Mouse (Mus musculus): ENCODE measurements around the gene Slc4a3.

Slc4a3 gene

DNA sequence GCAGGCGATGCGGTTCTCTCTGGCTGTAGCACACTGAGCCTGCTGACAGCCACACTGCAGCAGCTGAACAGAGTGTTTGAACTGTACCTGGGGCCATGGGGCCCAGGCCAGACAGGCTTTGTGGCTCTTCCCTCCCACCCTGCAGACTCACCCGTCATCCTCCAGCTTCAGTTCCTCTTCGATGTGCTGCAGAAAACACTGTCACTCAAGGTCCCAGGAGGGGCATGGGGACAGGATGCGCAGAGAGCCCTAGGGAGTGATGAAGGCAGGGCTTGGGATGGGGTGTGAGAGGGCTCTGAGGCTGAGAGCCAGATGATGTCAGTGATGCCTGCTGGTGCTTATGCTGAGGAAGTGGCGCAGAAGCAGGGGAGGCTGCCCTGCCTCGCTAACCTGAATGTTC lies 21.4 kb upstream of the Slc4a3 start:
- DNase-seq = no peak

DNA sequence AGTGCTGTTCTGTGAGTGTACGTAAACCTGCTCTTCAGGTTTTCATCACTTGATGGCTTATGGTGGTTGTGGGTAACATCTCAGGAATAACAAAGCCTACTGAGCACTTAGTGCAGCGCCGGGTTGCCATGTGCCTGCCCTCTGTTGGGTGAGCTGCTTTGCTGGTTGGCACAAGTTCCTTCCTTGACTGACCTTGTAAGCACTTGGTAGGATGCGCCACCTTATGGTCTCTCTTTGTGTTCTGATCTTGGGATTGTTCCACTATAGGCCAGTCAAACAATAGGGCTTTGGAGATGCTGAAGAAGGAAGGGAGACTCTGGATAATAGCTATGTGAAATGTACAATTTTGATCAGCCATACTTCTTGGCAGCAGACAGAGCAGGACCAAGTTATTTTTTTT lies 15.5 kb upstream of the Slc4a3 start:
- DNase-seq = no peak

DNA sequence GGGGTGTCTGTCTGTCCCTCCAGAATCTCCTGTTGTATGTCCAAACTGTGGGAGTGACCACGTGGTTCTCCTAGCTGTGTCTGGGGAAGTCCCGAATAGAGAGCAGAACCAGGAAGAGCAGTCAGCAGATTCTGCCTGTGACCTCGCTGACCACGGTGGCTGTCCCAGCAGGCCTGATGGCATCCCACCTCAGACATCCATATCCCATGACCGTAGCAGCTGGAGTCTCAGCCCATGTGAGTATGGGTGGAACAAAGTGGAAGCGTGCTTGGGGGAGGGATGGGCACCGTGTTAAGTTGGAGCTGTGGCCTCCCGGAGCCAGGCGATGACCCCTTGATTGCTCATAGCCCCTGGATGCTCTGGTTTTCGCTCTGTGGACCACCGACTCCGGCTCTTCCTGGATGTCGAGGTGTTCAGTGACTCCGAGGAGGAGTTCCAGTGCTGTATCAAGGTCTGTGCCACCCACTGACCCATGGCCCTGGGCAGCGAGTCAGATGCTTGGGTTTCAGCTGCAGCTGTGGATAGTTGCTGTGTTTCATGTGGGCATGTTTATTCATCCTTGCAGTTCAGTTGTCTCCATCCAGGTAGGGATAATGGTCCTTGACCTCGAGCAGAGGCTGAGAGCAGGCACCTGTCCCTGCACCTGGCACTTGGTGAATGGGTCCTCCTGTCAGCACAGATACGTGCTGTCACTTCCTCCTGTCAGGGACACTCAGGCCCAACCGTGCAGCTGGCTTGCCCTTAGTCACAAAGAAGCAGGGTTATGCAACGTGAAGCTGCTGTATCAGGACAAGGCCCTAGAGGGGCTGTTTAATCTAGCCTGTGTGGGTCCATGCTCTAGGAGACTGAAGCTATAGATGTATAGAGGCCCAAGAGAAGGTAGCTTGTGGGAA lies 13.5 kb upstream of the Slc4a3 start:
- no peak for DNase-seq

DNA sequence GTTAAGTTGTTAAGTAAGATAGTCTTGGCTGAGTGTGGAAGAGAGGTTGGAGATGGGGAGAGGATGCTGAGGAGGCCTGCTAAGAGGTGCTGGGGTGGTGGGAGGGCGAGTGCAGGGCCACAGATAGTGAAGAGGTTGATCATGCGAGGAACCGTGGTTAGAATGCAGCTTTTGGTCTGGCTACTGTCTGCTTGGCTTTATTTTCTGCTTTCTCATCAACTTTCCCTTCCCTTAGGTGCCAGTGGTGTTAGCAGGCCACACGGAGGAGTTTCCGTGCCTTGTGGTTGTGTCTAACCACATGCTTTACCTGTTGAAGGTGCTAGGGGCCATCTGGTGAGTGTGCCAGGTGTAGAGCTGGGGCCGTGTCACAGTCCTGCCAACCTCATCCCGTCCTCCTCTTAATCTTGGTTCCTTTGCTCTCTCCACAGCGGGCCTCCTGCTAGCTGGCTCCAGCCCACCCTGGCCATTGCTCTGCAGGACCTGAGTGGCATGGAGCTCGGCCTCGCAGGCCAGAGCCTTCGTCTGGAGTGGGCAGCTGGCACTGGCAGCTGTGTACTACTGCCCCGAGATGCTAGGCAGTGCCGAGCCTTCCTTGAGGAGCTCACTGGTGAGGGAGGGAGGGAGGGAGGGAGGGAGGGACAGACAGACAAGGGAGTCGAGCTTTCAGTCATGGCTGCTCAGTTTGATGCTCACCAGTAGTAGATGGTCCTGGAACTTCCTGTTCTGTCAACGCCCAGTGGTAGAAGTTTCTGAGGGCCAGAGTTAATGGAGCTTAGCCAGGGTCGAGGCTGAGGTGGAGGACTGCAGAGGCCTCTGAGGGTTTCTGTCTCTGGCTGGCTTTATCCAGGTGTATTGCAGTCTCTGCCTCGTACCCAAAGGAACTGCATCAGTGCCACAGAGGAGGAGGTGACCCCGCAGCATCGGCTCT lies 12.5 kb upstream of the Slc4a3 start:
- DNase-seq = no peak

DNA sequence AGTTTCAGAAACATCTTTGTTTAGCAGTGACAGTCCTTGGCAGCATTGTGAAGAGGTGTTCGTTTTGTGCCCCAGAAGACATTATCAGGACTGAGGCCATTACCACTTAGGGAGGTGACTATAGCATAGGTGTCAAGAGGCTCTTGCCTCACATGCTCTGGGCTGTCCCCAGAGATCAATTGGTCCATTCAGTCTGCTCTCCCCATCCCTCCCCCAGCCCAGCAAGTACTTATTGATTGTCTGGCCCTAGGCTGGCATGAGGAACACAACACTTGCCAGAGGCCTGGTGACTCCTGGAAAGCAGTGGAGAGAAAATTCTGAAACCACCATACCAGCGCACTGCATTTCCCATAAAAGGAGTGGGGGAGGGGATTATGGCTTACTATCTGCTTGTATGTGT lies 8.5 kb upstream of the Slc4a3 start:
- no peak for DNase-seq

DNA sequence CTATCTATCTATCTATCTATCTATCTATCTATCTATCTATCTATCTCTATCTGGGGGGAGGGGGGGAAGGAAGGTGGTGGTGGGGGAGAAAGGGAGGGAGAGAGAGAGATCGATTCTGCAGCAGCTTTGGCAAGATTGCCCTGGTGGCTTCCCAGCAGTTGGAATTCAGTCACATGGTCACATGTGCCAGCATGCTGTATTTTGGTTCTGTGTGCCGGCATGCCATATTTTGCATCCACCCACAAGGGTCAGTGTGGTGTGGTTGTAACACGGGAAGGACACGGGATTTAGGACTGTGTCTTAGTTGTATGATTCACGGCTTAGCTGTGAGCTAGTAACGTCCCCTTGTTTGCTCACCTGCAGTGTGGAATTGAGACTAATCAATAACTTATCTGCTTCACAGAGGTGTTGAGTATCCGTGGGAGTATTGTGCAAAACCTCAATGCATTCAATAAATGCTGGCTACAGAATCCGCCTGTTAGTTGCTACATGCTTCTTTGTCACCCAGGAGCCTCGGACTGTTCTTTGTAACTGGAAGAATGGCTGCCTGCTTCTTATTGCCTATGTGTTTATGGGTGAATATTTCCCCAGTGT lies 7.4 kb upstream of the Slc4a3 start:
- no peak for DNase-seq

DNA sequence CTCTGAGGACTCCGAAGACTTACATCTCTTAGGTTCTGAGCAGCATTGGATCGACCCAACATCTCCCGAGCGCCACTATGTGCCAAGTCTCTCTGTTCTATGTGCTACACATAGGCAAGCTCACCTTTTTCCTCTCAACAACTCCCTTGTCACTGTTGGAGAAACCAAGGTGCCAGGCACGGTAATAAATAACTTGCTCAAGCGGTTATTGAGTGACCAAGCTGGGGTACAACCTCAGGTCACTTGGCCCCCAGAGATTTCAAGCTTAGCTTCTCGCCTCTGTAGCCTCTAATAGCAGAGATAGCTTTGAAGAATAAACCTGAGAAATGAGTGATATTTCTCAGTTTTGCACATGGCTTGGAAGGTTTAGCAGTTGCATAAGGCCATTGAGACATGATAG lies 4.6 kb upstream of the Slc4a3 start:
- no peak for DNase-seq

DNA sequence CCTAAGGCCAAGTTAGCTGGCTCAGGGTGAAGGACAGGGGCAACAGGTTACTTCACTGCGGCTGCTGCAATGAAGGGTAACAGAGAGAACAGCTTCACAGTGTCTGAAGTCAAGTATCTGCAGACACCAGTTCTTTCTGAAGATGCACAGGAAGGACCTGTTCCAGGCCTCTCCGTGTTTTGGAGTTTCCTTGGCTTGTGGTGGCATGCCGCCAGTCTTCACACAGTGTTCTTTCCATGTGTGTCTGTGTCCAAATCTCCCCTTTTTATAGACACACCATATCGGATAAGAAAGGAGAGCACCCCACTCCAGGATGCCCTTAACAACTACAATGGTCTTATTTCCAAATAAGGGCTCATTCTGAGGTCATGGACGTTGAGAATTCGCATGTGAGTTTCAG lies 1.7 kb upstream of the Slc4a3 start:
- DNase-seq = no peak

DNA sequence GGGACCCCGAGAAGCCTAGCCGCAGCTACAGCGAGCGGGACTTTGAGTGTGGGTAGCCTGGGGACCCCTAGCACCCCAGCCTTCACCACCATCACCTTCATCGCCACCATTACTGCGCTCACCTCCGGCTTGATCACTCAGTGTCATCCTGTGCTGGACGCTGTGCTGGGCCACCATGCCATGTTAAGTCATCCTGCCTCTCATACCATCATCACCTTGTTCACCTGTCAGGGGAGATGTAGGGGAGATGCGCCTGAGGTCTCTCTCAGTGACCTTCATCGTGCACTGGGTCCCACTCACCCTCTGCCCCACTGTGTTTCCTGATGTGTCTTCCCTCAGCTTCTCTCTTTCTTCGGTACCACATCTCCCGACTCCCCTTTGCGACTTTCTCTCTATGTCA lies 1.3 kb downstream of the Slc4a3 start:
- no peak for DNase-seq

DNA sequence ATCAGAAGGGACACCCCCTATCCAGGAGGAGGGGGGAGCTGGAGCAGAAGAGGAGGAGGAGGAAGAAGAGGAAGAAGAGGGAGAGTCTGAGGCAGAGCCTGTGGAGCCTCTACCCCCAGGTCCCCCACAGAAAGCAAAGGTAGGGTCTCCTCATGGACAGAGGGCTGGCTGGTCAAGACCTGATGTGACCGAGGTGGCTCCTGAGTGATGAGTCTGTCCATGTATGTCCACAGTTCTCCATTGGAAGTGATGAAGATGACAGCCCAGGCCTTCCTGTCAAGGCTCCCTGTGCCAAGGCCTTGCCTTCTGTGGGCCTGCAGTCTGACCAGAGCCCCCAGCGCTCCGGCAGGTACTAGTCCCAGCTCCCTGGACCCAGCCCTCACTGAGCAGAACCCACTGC lies 2.0 kb downstream of the Slc4a3 start:
- no peak for DNase-seq

DNA sequence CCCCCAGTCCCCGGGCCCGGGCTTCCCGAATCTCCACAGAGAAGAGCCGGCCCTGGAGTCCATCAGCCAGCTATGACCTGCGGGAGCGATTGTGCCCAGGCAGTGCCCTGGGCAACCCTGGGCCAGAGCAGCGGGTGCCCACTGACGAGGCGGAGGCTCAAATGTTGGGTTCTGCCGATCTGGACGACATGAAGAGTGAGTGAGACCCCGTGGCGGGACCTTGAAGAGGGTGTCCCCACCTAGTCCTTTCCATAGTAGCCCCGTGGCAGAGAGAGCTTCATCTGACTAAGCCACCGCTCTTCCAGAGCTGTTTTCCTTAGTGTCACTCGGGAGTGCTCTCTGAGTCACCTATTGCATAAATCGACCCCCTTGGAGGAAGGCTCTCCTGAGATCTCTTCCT lies 2.8 kb downstream of the Slc4a3 start:
- DNase-seq = no peak

DNA sequence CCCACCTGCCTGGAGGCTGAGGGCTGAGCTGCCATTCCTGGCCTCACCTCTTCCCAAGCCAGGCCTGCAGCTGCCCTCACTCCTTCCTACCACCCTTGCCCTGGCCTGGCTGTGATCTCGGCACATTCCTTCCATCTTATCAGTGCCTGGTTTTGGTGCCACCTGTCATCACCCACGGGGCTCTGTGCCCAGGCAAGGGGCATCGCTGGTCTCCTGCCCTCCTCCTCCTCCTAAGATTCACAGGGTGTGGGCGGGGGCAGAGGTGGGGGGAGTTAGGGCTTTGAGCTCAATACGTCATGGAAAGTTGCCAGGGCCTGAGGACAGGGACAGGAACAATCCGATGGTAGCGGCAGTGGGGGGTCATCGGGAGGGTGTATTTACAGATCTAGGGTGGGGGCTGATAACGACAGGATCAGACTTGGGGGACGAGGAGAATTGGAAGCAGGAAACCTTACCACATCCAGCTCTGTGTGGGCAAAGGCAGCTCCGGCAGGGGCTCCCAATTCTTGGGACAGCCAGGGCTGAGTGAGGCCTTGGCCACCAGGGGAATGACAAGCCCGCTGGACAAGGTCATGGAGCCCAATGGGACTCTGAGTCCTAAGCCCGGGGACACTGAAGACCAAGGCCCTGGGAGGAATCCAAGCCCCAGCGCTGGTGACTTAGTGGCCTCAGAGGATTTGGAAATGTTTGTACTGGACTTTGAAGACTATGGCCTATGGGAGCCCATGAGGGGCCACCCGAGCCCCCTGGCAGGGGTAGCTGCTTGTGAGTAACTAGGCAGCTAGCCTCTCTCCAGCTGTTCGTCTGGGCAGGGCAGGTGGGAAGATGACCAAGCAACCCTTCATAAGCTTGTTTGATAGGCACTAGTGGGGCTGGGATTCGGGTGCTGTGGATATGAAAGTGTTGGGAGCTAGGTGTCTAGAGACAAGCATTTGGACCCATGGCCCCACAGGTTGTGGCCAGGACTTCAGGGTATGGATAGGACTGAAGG lies 3.5 kb downstream of the Slc4a3 start:
- no peak for DNase-seq

DNA sequence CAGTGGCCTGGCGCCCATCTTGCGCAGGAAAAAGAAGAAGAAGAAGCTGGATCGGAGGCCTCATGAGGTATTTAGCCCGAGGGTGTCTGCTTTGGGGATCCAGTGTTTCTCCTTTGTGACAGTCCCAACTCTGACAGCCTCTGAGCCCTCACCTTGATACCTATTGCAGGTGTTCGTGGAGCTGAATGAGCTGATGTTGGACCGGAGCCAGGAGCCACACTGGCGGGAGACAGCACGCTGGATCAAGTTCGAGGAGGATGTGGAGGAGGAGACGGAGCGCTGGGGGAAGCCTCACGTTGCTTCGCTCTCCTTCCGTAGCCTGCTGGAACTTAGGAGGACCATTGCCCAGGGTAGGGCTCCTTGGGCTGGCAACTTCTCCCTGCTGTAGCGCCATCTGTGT lies 4.5 kb downstream of the Slc4a3 start:
- DNase-seq = no peak

DNA sequence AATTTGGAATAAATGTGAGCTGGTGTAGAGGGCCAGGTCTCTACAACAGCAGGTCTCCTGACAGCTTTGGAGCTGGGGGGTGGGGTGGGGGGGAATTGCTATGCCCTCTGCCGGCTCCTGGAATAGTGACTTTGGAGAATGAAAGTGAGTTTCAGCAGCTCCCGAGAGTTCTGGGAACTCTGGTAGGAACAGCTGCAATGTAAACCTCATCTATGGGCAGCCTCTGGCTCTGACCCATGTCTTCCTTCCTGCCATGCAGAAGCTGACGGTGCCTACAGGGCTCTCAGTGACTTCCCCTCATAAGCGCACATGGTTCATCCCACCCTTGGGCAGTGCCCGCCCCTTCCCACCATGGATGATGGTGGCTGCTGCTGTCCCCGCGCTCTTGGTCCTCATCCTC lies 9.6 kb downstream of the Slc4a3 start:
- DNase-seq = no peak

DNA sequence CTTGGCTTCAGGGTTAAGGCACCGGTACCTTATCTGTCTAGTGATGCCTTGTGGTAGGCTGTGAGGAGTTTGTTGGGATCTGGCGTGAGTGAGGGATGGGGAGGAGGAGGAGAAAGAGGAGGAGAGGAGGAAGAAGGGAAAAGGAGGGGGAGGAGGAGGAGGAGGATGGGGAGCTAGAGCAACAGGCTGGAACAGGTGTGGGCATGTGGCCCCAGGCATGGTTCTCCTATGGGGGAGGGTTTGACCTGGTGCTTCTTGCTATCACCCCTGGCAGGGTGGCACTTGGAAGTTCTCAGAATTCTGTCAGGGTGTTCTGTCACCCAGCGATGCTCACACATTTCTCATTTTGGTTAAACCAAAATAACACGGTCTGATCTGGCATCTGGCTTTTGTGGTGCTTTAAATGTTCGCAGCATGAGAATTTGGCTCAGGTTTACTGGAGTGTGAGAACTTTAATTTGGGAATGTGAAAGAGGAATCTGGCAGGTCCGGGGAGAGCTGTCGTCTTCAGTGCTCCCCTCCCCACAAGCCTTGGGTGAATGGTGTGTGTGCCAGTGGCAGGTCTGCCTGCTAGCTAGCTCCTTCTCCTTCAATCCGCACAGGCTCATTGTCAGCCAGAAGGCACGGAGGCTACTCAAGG lies 10.2 kb downstream of the Slc4a3 start:
- DNase-seq = no peak

DNA sequence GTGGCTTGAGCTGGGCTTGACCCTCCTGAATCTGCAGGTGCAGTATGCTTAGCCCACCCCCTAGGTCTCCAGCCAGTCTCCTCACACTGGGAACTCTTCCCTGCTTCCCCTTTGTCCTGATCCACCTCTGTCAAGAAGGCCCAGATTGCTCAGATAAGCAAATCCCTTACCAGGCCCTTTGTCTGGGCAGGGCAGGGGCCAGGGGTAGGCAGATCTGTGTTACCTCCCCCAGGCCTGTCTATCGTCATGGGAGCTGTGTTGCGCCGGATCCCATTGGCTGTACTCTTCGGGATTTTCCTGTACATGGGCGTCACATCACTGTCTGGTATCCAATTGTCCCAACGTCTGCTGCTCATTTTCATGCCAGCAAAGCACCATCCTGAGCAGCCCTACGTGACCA lies 11.0 kb downstream of the Slc4a3 start:
- no peak for DNase-seq

DNA sequence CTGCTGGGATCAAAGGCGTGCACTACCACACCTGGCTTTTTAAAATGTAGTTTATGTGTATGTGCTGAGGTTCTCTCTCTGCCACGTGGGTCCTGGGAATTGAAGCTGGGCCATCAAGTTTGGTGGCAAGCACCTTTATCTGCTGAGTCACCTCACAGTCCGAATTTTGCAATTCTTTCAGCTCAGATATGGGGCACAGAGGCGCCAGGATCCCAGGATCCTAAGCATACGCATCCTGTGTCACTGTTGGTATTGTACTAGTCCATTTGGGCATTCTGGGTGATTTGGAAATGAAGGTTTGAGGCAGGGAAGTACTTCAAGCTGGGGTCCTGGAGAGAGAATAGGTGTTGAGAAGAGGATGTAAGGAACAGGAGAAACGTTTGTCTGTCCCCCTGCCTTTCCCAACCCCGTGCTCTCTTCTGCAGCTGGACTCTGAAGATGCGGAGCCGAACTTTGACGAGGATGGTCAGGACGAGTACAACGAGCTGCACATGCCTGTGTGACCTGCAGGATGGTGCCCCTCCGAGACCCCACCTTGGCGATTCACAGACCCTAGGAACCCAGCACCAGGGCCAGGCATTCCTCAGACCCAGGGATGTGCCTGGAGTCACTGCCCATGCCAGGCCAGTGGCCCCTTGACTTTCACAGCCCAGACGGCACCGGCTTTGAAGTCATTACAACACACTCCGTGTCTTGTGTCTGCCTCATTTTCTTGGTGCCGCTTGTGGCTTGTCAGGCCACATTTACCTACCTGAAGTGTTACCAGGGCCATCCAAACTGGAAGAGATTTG lies 12.5 kb downstream of the Slc4a3 start:
- no peak for DNase-seq

DNA sequence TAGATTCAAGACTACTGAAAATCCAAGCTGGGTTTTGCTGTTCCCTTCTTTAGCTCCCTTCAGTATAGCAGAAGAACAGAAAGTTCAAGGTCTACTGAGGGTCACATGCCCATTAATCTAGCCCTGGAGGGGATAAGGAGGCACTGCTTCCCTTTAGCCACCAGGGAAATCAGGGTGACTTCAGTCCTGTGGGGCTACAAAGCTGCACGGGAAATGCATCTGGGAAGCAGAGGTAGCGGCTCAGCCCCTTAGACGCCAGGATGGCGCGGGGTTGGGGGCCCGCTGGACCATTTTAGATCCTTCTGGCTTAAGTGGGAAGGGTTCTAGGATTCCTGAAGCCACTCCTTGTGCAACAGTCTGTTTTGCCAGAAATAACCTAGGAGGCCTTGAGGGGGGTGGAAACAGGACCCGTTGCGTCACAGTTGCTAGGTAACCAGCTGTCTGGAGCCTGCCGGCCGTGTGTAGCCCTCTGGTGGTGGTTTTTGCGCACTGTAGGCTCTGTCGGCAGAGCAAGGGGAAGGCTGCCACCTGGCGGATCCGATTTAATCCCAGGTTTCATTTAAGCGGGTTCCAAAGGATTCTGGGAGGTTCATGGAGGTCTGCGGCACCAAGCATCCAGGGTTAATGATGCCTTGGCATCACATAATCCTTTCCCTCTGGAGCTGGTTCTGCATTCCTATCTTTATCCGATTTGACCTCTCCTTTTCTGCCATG lies 13.3 kb downstream of the Slc4a3 start:
- peak; percentile 97 for DNase-seq

DNA sequence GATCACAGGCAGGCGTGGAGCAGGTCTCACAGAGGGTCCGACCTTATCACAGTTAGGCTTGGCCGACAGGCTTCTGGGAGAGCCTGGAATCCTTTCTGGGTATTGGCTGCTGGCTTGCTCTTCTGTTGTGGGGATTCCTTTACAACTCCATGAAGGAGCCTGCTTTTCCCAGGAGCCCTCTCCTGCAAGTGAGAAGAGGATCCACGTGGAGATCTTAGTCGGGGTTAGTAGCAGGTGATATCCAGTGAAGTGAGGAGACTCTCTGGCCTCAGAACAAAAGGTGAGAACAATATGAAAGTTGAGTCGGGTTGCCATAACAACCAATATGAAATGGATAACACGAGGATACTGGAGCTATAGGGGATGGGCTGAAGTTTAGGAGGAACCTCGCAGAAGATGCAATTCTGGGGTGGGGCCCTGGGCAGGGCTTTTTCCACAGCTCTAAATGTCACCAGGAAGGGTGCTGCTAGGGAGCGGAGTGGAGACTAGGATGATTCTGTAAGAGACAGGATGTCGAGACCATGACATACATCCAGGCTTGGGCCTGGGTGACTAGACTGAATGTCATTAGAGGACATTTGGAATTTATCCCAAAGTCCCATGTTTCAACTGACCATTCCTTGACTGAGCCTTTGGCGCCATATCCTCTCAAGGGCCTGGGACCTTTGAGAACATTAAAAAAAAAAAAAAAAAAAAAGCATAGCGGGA lies 14.3 kb downstream of the Slc4a3 start:
- no peak for DNase-seq

Data from cerebellum, adult 8-10 months (tissue).